ENCODE assay signal across 8 mouse cellular contexts in the genomic region with DNA sequence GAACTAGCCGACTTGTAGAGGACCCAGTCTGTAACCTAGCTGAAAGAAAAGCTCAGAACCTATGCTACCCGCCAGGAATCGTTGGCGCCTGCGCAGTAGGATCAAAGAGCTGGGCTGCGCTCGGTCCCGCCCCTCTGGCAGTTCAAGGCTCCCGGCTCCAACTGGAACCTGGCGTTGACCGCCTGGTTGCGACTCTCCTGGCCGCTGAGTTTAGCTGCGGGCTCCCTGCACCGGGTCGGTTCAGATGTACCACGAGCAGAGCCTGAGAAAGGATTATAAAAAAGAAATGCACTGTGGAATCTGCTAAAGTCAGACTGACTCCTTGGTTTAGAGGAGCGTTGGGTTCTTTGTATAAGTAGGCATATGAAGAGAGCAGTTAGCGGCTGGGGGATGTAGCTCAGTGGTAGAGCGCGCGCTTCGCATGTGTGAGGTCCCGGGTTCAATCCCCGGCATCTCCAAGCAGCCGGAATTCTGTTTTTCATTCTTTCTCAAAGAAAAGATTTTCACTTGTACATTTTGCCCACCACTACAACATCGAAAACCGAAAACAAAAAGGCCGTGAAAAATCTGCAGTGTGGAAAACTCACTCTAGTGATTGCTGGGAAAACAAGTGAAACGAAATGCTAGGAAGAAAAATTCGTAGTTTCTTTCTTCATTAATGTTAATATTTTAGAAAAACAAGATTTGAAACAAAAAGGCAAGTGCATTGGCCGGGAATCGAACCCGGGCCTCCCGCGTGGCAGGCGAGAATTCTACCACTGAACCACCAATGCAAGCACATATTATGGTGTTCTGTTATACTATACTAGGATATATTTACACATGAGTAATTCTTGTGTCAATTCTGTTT. TPM values are rescaled to one million over a fixed set of nuclear protein-coding genes. Genes with fewer than 3 reads are reported as not detected.
A peak's percentile ranks its signal among the peaks of the same experiment; 100 is the strongest.
DNase-seq lines count a peak whose midpoint lies in the region; ATAC-seq and TF ChIP-seq lines count a peak whose summit lies in the region.

No protein-coding gene starts in this region.

- H3K4me3 ChIP-seq in forebrain, embryonic 15.5 days = peak overlapping the region; percentile 90
- H3K4me3 ChIP-seq in lung, adult 2 months (replicated peaks; ENCODE audit: extremely low read depth, low read depth, low read length) = peak overlapping the region; percentile 84

- H3K4me1 ChIP-seq in forebrain, embryonic 15.5 days = peaks cover 8% of the 10 kb centered on the region; the same call in 1 of the 2 replicates
- H3K4me1 ChIP-seq in lung, adult 2 months (ENCODE audit: control insufficient read depth, insufficient read depth, low read length) = peaks cover 3% of the 10 kb centered on the region; the same call in 1 of the 2 replicates

- ATAC-seq in forebrain, embryonic 15.5 days (replicated peaks) = peak; percentile 99
- peak; percentile 87 for ATAC-seq in neutrophil, adult 5-6 weeks (ENCODE audit: extremely low read depth, insufficient number of reproducible peaks, low FRiP score, poor library complexity, severe bottlenecking)

- peak overlapping the region; percentile 51 for H3K4me2 ChIP-seq in forebrain, embryonic 15.5 days (replicated peaks)

- TF ChIP-seq POLR2A in lung, adult 2 months (IDR thresholded peaks at IDR 0.05; ENCODE audit: borderline replicate concordance, extremely low read depth, low read depth, low read length) = no peak

- intact Hi-C loops in heart, postnatal 25 days (cut with DNase I) = loop anchor here (2.0 kb wide), 2 partner anchors 55 to 61 kb away; partner anchors contain the start of gene Gpd2

- H3K27ac ChIP-seq in forebrain, embryonic 15.5 days (replicated peaks) = peak overlapping the region; percentile 94

- no peaks in the 10 kb centered on the region for H3K9me3 ChIP-seq in forebrain, embryonic 15.5 days

- peak; percentile 83 for DNase-seq in ES-CJ7 (ENCODE audit: low read depth, low spot score)
- peak; percentile 98 for DNase-seq in cerebellum, adult 11 months
- peak; percentile 87 for DNase-seq in heart, postnatal 25 days (ENCODE audit: low spot score)
- DNase-seq in layer of hippocampus, adult 18-20 months (ENCODE audit: low spot score in 2 of 2) = peak; percentile 92 to 97
- peak; percentile 95 for DNase-seq in lung, adult 2 months
- peak; percentile 87 to 88 for DNase-seq in thymus, adult 18-20 months

- no peaks in the 10 kb centered on the region for H3K27me3 ChIP-seq in forebrain, embryonic 15.5 days

- peak overlapping the region; percentile 61 for H3K9ac ChIP-seq in forebrain, embryonic 15.5 days (replicated peaks)

- WGBS in forebrain, embryonic 15.5 days = under 1% methylated on average over 37 of the region's 37 CpGs
- under 1% methylated on average over 37 of the region's 37 CpGs for WGBS in lung, adult 2 months

- H3K36me3 ChIP-seq in forebrain, embryonic 15.5 days = no peaks in the 10 kb centered on the region

- no peak for TF ChIP-seq CTCF in lung, adult 2 months (IDR thresholded peaks at IDR 0.05; ENCODE audit: insufficient read depth, low read length)

RNA-seq across cellular contexts. Expression of gene Gpd2, which starts 55.5 kb away (rescaled TPM):
- polyA plus RNA-seq in forebrain, embryonic 15.5 days (2015; fragmentation: Nextera tagmentation; extraction: Ambion mirVana) = 24.7 and 27.6 TPM in 2 replicates
- total RNA-seq in heart, postnatal 25 days (2021) = 10 to 100 TPM; 14.6 to 17.4 TPM
- total RNA-seq in layer of hippocampus, adult 18-20 months (2021) = 100 to 1,000 TPM; 133 to 135 TPM
- polyA plus RNA-seq in lung, adult 2 months (2012; rRNA removed) = 5.9 and 11.4 TPM in 2 replicates
- total RNA-seq in neutrophil, adult 5-6 weeks (2017) = 42.2 and 46.9 TPM in 2 replicates

RNA-seq across cellular contexts. Expression of gene Nr4a2, which starts 58.1 kb away (rescaled TPM):
- 22.2 and 31.9 TPM in 2 replicates for polyA plus RNA-seq in forebrain, embryonic 15.5 days (2015; fragmentation: Nextera tagmentation; extraction: Ambion mirVana)
- total RNA-seq in heart, postnatal 25 days (2021) = 1 to 10 TPM; 1.3 to 1.8 TPM
- 10 to 100 TPM; 71.6 to 74.3 TPM for total RNA-seq in layer of hippocampus, adult 18-20 months (2021)
- polyA plus RNA-seq in lung, adult 2 months (2012; rRNA removed) = 1.9 and 3.6 TPM in 2 replicates
- total RNA-seq in neutrophil, adult 5-6 weeks (2017) = 0.37 TPM in 1 of 2 replicates, not detected in the other

Comparison
In these comparisons a context has a peak if more than half of its experiments do, and no peak if none do; other contexts are left out.
1. Peak in every context shown above with its lines: DNase-seq, ATAC-seq, H3K4me3 ChIP-seq and H3K27ac ChIP-seq.
2. RNA of gene Nr4a2, which starts 58.1 kb away (total RNA-seq): 71.6 to 74.3 TPM in layer of hippocampus, adult 18-20 months; 1.3 to 1.8 TPM in heart, postnatal 25 days and 0.37 TPM in neutrophil, adult 5-6 weeks; every median in the first group is over 10 times any median in the second.